Comparison of ENCODE assay signal across 7 mouse cellular contexts in the genomic region with DNA sequence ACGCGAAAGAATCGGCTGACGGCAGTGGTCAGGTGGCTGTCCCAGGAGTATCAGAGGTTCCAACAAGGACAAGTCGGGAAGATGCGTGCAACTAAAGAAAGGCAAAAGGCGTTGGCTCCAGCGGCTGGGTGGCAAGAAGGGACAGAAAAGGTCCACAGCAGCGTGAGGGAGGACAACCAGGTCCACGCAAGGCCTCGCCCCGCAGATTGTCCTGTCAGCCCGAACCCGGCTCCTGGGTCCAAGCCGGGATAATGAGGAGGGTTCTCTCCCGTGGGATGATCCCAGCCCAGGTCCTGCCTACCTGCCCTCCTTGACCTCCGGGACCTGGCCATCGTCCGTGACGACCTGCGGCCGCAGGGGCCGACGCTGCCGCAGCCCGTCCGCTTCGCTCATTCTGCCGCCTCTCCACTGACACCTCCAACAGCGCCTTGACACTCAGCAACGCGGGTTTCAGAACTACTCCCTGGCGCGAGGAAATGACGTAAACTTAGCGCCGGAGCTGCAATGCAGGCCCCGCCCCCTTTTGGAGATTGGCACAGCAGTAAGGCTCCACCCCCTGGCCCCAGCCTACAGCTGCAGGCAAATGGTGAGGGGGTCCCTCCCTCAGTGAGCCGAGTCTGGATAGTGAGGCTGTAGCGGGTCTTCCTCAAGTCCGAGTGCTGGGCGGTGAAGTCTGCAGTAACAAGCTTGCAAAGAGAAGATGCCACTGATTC. TPM values are rescaled to one million over a fixed set of nuclear protein-coding genes. Genes with fewer than 3 reads are reported as not detected.
DNase-seq lines count a peak whose midpoint lies in the region; ATAC-seq and TF ChIP-seq lines count a peak whose summit lies in the region.

Apmap (minus strand) TSS at position 481 of the 713 bp plus-strand sequence.

- WGBS in embryonic facial prominence, embryonic 12.5 days = under 1% methylated on average over 42 of the region's 42 CpGs
- WGBS in kidney, adult 2 months = under 1% methylated on average over 42 of the region's 42 CpGs
- under 1% methylated on average over 42 of the region's 42 CpGs for WGBS in limb, embryonic 12.5 days
- WGBS in midbrain, embryonic 15.5 days = under 1% methylated on average over 42 of the region's 42 CpGs
- under 1% methylated on average over 42 of the region's 42 CpGs for WGBS in spleen, adult 2 months

- no peaks in the 10 kb centered on the region for H3K36me3 ChIP-seq in embryonic facial prominence, embryonic 12.5 days
- H3K36me3 ChIP-seq in kidney, adult 2 months (ENCODE audit: control insufficient read depth, insufficient read depth, low read length) = peaks cover 1% of the 10 kb centered on the region; the same call in 1 of the 2 replicates
- H3K36me3 ChIP-seq in limb, embryonic 12.5 days = no peaks in the 10 kb centered on the region
- 0 out of 2 replicates have a peak, but pooled peaks cover 3% of the 10 kb centered on the region for H3K36me3 ChIP-seq in midbrain, embryonic 15.5 days (replicated peaks)
- no peaks in the 10 kb centered on the region for H3K36me3 ChIP-seq in spleen, adult 2 months (ENCODE audit: control insufficient read depth, insufficient read depth, low read length)

- H3K4me1 ChIP-seq in embryonic facial prominence, embryonic 12.5 days = peaks cover 8% of the 10 kb centered on the region; the same call in 1 of the 2 replicates
- peaks cover 11% of the 10 kb centered on the region; the same call in 1 of the 2 replicates for H3K4me1 ChIP-seq in kidney, adult 2 months (ENCODE audit: control insufficient read depth, insufficient read depth, low read length)
- peaks cover 8% of the 10 kb centered on the region for H3K4me1 ChIP-seq in limb, embryonic 12.5 days (replicated peaks)
- peaks cover 15% of the 10 kb centered on the region for H3K4me1 ChIP-seq in midbrain, embryonic 15.5 days
- H3K4me1 ChIP-seq in spleen, adult 2 months (ENCODE audit: control insufficient read depth, insufficient read depth, insufficient read length) = peaks cover 3% of the 10 kb centered on the region; the same call in 1 of the 2 replicates

- H3K27me3 ChIP-seq in embryonic facial prominence, embryonic 12.5 days = no peaks in the 10 kb centered on the region
- H3K27me3 ChIP-seq in kidney, adult 2 months (replicated peaks; ENCODE audit: control insufficient read depth, insufficient read depth, low read length) = no peaks in the 10 kb centered on the region
- 0 out of 2 replicates have a peak, but pooled peaks cover 6% of the 10 kb centered on the region for H3K27me3 ChIP-seq in limb, embryonic 12.5 days
- H3K27me3 ChIP-seq in midbrain, embryonic 15.5 days (replicated peaks) = no peaks in the 10 kb centered on the region
- H3K27me3 ChIP-seq in spleen, adult 2 months (ENCODE audit: control insufficient read depth, insufficient read depth, low read length) = no peaks in the 10 kb centered on the region

- peak within 1 kb of the TSS; percentile 54; the same call in 1 of the 2 replicates for H3K27ac ChIP-seq in embryonic facial prominence, embryonic 12.5 days
- no peak within 1 kb of the TSS for H3K27ac ChIP-seq in kidney, adult 2 months (ENCODE audit: insufficient read depth, low read depth, low read length)
- H3K27ac ChIP-seq in limb, embryonic 12.5 days = 0 out of 2 replicates have a peak within 1 kb of the TSS, but pooled peaks have one; percentile 20
- H3K27ac ChIP-seq in midbrain, embryonic 15.5 days = peak within 1 kb of the TSS; percentile 66
- H3K27ac ChIP-seq in spleen, adult 2 months (ENCODE audit: insufficient read depth, low read length) = no peak within 1 kb of the TSS

- peak; percentile 96 for DNase-seq in adrenal gland, postnatal 25 days
- peak; percentile 96 to 97 for DNase-seq in heart, adult 18-20 months
- peak; percentile 97 for DNase-seq in kidney, adult 2 months
- DNase-seq in spleen, adult 2 months (ENCODE audit: low read depth in 1 of 2, low spot score in 2 of 2) = peak; percentile 92 to 95

- H3K4me2 ChIP-seq in embryonic facial prominence, embryonic 12.5 days (replicated peaks) = peak within 1 kb of the TSS; percentile 81
- H3K4me2 ChIP-seq in limb, embryonic 12.5 days = peak within 1 kb of the TSS; percentile 86
- H3K4me2 ChIP-seq in midbrain, embryonic 15.5 days = peak within 1 kb of the TSS; percentile 79

- peak; percentile 37 for TF ChIP-seq POLR2A in kidney, adult 2 months (IDR thresholded peaks at IDR 0.05; ENCODE audit: low read depth, low read length)
- TF ChIP-seq POLR2A in spleen, adult 2 months (IDR thresholded peaks at IDR 0.05; ENCODE audit: low read depth, low read length) = no peak

- no peak for TF ChIP-seq CTCF in kidney, adult 2 months (conservative IDR thresholded peaks at IDR 0.05; ENCODE audit: insufficient read depth, insufficient read length, low read depth, low read length)
- no peak for TF ChIP-seq CTCF in spleen, adult 2 months (IDR thresholded peaks at IDR 0.05; ENCODE audit: extremely low read depth, insufficient read depth, insufficient read length, insufficient replicate concordance)

- peak within 1 kb of the TSS; percentile 94 for H3K4me3 ChIP-seq in embryonic facial prominence, embryonic 12.5 days
- H3K4me3 ChIP-seq in kidney, adult 2 months (ENCODE audit: insufficient read depth, low read depth, low read length) = peak within 1 kb of the TSS; percentile 95
- peak within 1 kb of the TSS; percentile 87 for H3K4me3 ChIP-seq in limb, embryonic 12.5 days (replicated peaks)
- H3K4me3 ChIP-seq in midbrain, embryonic 15.5 days = peak within 1 kb of the TSS; percentile 85
- H3K4me3 ChIP-seq in spleen, adult 2 months (ENCODE audit: extremely low read depth, insufficient read depth, insufficient read length) = peak within 1 kb of the TSS; percentile 74

- H3K9me3 ChIP-seq in embryonic facial prominence, embryonic 12.5 days = no peaks in the 10 kb centered on the region
- no peaks in the 10 kb centered on the region for H3K9me3 ChIP-seq in limb, embryonic 12.5 days
- no peaks in the 10 kb centered on the region for H3K9me3 ChIP-seq in midbrain, embryonic 15.5 days

- H3K9ac ChIP-seq in embryonic facial prominence, embryonic 12.5 days = peak within 1 kb of the TSS; percentile 75
- peak within 1 kb of the TSS; percentile 76 for H3K9ac ChIP-seq in limb, embryonic 12.5 days (replicated peaks)
- peak within 1 kb of the TSS; percentile 77 for H3K9ac ChIP-seq in midbrain, embryonic 15.5 days

- peak; percentile 97 for ATAC-seq in embryonic facial prominence, embryonic 12.5 days (ENCODE audit: insufficient number of reproducible peaks, insufficient read depth, low FRiP score, low TSS enrichment)
- peak; percentile 99 for ATAC-seq in limb, embryonic 12.5 days (ENCODE audit: insufficient number of reproducible peaks, insufficient read depth, low FRiP score, low TSS enrichment, low read depth)
- peak; percentile 99 for ATAC-seq in midbrain, embryonic 15.5 days (replicated peaks)

RNA-seq across cellular contexts. Expression of gene Apmap, which starts in this region (rescaled TPM):
- 115 and 122 TPM in 2 replicates for total RNA-seq in adrenal gland, postnatal 25 days (2021)
- polyA plus RNA-seq in embryonic facial prominence, embryonic 12.5 days (2016; fragmentation: Nextera tagmentation; extraction: Ambion mirVana) = 27.9 and 28.3 TPM in 2 replicates
- total RNA-seq in heart, adult 18-20 months (2021) = 10 to 100 TPM; 62.2 to 67.1 TPM
- polyA plus RNA-seq in kidney, adult 2 months (2012; rRNA removed) = 172 and 181 TPM in 2 replicates
- 23.0 and 23.2 TPM in 2 replicates for polyA plus RNA-seq in limb, embryonic 12.5 days (2016; fragmentation: Nextera tagmentation; extraction: Ambion mirVana)
- 39.5 and 42.1 TPM in 2 replicates for polyA plus RNA-seq in midbrain, embryonic 15.5 days (2015; fragmentation: Nextera tagmentation; extraction: Ambion mirVana)
- 20.5 and 30.4 TPM in 2 replicates for polyA plus RNA-seq in spleen, adult 2 months (2012; rRNA removed)

Comparison
In these comparisons a context has a peak if more than half of its experiments do, and no peak if none do; other contexts are left out.
1. H3K27ac ChIP-seq: peak in embryonic facial prominence, embryonic 12.5 days (single experiment), limb, embryonic 12.5 days (single experiment) and midbrain, embryonic 15.5 days (single experiment); none in kidney, adult 2 months (single experiment) and spleen, adult 2 months (single experiment).
2. Peak in every context shown above with its lines, with median percentiles within 50 percentile points of each other: DNase-seq, ATAC-seq, H3K4me2 ChIP-seq, H3K4me3 ChIP-seq and H3K9ac ChIP-seq.